Mouse (Mus musculus): ENCODE measurements at regions not wholly inside any gene's neighbourhood (a gene's known extent, or its start where the extent isn't known, plus 50 kb on each side); places are given as distances from the start of the nearest gene placed in this dataset.

- no peak for DNase-seq (ENCODE audit: low spot score in 2 of 2)
Observed at GRCm38 (mm10) chr4:47870010-47870637, 174.8 kb upstream of the Nr4a3 start.

DNA sequence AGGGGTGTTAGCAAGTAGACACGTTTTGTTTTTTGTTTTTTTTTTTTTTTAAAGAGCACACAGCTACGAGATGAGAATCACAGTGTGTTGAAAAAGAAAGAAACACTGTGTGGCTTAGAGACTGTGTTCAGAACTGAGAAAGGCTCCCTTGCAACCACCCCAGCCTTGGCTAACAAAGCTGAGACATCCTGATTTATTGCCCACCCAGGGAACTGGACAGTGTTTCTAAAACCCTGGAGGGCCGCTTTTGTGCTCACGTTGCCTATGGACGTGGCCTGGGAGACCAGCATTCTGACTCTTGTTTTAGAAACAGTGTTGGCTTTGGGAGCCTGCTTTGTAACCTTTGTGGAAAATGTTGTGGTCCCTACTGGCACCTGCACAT lies 174.3 kb upstream of the Nr4a3 start:
- no peak for DNase-seq (ENCODE audit: low spot score in 2 of 2)

DNA sequence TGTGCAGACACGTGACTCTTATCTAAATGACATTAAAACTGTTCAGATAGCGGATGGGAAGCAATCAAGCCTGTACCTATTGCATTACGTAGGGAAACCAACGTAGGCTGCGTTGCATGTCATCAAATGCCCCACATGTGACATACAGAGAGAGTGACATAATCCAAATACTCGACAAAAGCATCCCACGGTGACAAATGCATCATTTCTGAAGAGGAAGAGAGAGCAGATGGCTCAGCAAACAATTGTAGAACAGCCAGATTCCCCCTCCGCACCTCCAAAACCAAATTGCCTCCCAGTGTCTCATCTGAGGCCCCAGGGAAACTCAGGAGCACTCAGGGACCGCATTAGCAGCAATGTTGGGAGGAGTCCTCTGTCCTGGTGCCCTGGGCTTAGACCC lies 163.4 kb upstream of the Nr4a3 start:
- DNase-seq (ENCODE audit: low spot score in 2 of 2), result no peak

- no peak for DNase-seq (ENCODE audit: low spot score in 2 of 2)
Observed at GRCm38 (mm10) chr4:47882076-47882475, 162.9 kb upstream of the Nr4a3 start.

GRCm38 (mm10) chr4:47899579-47899978 lies 145.4 kb upstream of the Nr4a3 start:
- no peak for DNase-seq (ENCODE audit: low spot score in 2 of 2)

GRCm38 (mm10) chr4:47902749-47903148 lies 142.2 kb upstream of the Nr4a3 start:
- no peak for DNase-seq (ENCODE audit: low spot score in 2 of 2)

DNA sequence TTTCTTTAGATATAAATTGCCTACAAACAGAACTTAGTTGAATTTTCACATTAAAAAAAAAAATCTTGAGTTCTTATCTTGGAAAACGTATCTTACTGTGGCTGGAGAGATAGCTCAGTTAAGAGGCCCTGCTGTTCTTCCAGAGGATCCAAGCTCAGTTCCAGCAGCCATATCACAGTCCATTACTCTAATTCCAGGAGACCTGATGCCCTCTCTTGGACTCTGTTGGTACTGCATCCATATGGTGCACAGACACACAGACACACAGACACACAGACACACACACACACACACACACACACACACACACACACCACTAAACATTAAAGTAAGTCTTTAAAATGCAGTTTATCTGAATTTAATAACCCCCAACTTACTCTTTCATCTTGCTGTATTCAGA lies 132.7 kb upstream of the Nr4a3 start:
- DNase-seq (ENCODE audit: low spot score in 2 of 2), result no peak

DNA sequence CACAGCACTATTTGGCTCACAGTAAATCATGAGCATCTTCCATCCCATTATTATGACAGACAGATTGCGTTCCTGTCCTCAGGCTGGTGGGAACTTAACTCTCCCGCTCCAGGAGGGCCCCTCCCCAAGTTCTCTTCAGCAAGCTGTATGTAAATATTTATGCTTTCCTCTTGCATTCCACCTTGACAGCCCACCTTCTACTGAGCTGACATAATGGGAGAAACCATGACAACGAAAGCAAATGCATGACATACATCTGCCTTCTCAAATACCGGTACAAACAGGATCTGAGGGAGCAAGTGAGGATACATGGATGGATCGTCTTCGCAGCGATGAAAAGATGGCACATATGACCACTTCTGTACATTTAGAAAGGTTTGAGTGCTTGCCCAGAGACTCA lies 125.4 kb upstream of the Nr4a3 start:
- DNase-seq (ENCODE audit: low spot score in 2 of 2), result no peak

GRCm38 (mm10) chr4:47931464-47931863 lies 113.5 kb upstream of the Nr4a3 start:
- DNase-seq (ENCODE audit: low spot score in 2 of 2), result no peak

GRCm38 (mm10) chr4:47933526-47933925 lies 111.4 kb upstream of the Nr4a3 start:
- DNase-seq (ENCODE audit: low spot score in 2 of 2), result no peak

- DNase-seq (ENCODE audit: low spot score in 2 of 2), result no peak
Observed at GRCm38 (mm10) chr4:47935547-47935946, 109.4 kb upstream of the Nr4a3 start.

- DNase-seq (ENCODE audit: low spot score in 2 of 2), result no peak
Observed at GRCm38 (mm10) chr4:47936470-47937125, 108.4 kb upstream of the Nr4a3 start.

GRCm38 (mm10) chr4:47947869-47948573 lies 96.9 kb upstream of the Nr4a3 start:
- no peak for DNase-seq (ENCODE audit: low spot score in 2 of 2)

DNA sequence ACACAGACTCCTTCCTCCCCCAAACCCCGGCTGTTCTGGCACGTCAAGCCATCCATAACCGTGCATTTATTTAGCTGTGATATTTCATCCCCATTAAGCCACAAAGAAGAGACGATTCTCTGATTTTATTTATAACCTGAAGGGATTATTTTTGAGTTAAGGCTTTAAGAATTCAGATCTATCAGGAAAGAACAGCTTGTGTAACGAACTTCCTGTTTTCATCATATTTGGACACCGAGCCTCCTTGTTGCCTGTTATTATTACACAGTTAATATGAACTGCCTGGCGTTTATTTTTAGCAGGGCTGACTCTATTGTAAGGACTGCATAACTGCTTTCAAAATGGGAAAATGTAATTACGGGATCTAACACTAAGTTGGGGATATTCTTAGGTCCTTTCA lies 96.2 kb upstream of the Nr4a3 start:
- DNase-seq (ENCODE audit: low spot score in 2 of 2), result no peak

- no peak for DNase-seq (ENCODE audit: low spot score in 2 of 2)
Observed at GRCm38 (mm10) chr4:47954576-47955305, 90.2 kb upstream of the Nr4a3 start.

DNA sequence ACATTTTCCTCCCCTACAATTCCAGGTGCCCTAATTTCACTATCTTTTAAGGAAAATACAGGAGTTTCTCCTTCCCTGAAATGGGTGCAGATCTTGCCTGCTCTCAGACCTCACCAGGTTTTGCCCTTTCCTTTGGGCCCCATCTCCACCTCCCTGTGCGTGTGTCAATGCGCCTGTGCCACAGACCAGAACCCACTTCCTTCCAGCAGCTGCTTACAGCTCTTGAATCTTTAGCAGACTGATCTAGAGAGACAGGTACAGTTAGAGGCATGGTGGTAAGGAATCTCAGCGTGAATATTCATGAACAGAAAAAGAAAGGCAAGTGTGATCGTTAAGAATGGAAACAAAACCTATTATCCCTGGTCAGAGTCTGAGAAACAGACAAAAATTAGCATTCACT lies 80.3 kb upstream of the Nr4a3 start:
- peak in 1 of 2 experiments; percentile 10 for DNase-seq (ENCODE audit: low spot score in 2 of 2)

GRCm38 (mm10) chr4:47971861-47972260 lies 73.1 kb upstream of the Nr4a3 start:
- DNase-seq (ENCODE audit: low spot score in 2 of 2), result no peak

GRCm38 (mm10) chr4:47979579-47980313 lies 65.2 kb upstream of the Nr4a3 start:
- no peak for DNase-seq (ENCODE audit: low spot score in 2 of 2)
